Mouse (Mus musculus): Measurements from ENCODE around the gene Enthd1.
"Not testable (repeated sequence)": the region's sequence is repeated elsewhere in the genome, so short reads cannot be mapped to it uniquely, and the experiment has no call there.

The Enthd1 gene

GRCm38 (mm10) chr15:80532281-80533072 lies 32.5 kb downstream of the Enthd1 start:
- DNase-seq = no peak

GRCm38 (mm10) chr15:80531026-80531425 lies 33.9 kb downstream of the Enthd1 start:
- DNase-seq = no peak

GRCm38 (mm10) chr15:80529955-80530869 lies 34.7 kb downstream of the Enthd1 start:
- no peak for DNase-seq

GRCm38 (mm10) chr15:80521661-80522388 lies 43.1 kb downstream of the Enthd1 start:
- peak; percentile 22 for DNase-seq

- DNase-seq = peak; percentile 8
These were observed 45.0 kb downstream of the Enthd1 start for GRCm38 (mm10) chr15:80519931-80520330.

- no peak for DNase-seq
These were observed 46.3 kb downstream of the Enthd1 start for GRCm38 (mm10) chr15:80518567-80519223.

- no peak for DNase-seq
These were observed 47.0 kb downstream of the Enthd1 start for GRCm38 (mm10) chr15:80517996-80518395.

- no peak for DNase-seq
These were observed 48.4 kb downstream of the Enthd1 start for GRCm38 (mm10) chr15:80516525-80516924.

GRCm38 (mm10) chr15:80505086-80505485 lies 59.9 kb downstream of the Enthd1 start:
- no peak for DNase-seq

- DNase-seq = not testable (repeated sequence)
These were observed 61.8 kb downstream of the Enthd1 start for GRCm38 (mm10) chr15:80503155-80503554.

GRCm38 (mm10) chr15:80502741-80503140 lies 62.2 kb downstream of the Enthd1 start:
- DNase-seq = no peak

- peak; percentile 25 for DNase-seq
These were observed 63.6 kb downstream of the Enthd1 start for GRCm38 (mm10) chr15:80501106-80502096.

GRCm38 (mm10) chr15:80500426-80500825 lies 64.5 kb downstream of the Enthd1 start:
- no peak for DNase-seq

GRCm38 (mm10) chr15:80497733-80498132 lies 67.2 kb downstream of the Enthd1 start:
- peak; percentile 48 for DNase-seq

GRCm38 (mm10) chr15:80491505-80491904 lies 73.5 kb downstream of the Enthd1 start:
- no peak for DNase-seq

GRCm38 (mm10) chr15:80490151-80490550 lies 74.8 kb downstream of the Enthd1 start:
- no peak for DNase-seq

- no peak for DNase-seq
These were observed 76.3 kb downstream of the Enthd1 start for GRCm38 (mm10) chr15:80488658-80489057.

- no peak for DNase-seq
These were observed 79.4 kb downstream of the Enthd1 start for GRCm38 (mm10) chr15:80485601-80486000.

- no peak for DNase-seq
These were observed 81.8 kb downstream of the Enthd1 start for GRCm38 (mm10) chr15:80483041-80483705.

- no peak for DNase-seq
These were observed 82.6 kb downstream of the Enthd1 start for GRCm38 (mm10) chr15:80482348-80482747.

Data from lung, postnatal 36 days (tissue).